ENCODE assay signal across 10 mouse cellular contexts in the genomic region with DNA sequence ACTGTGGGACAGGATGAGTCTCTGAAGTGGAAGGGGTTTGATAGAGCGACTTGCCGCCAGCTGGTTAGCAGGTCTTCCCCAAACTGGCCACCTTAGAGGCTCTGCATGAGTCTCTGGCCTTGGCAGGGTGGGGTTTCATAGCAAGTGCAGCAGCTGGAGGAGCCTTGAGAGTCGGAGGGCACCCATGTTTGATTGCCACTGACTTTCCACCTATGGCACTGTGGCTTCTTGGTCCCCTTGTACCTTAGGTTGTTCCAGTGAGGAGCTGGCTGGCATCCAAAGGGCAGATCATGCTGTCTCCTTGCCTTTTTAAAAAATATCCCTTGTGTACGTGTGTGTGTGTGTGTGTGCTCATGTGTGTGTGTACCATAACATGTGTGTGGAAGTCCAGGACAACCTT.
"Had no signal": no experiment of that assay in that cellular context is flagged by ENCODE, and none has a peak within 500 bp of the region (broad histone marks: within the 10 kb centered on the region; RNA-seq: fewer than 3 reads in every experiment).

No protein-coding gene starts in this region.

- DNase-seq: kidney, adult 9 months; kidney, postnatal 14 days; kidney, postnatal 4 days; liver, embryonic 13.5 days; lung, adult 2 months; lung, postnatal 14 days; lung, postnatal 4 days; midbrain, embryonic 14.5 days; thymus, adult 18-20 months; thymus, postnatal 36 days had no signal
